Mouse (Mus musculus): Measurements from ENCODE around the gene Nuf2. TPM values are rescaled to one million over a fixed set of nuclear protein-coding genes. Genes with fewer than 3 reads are reported as not detected.

Nuf2 gene
- polyA plus RNA-seq, 1 experiment from 2014 or later, result 6.2 TPM

DNA sequence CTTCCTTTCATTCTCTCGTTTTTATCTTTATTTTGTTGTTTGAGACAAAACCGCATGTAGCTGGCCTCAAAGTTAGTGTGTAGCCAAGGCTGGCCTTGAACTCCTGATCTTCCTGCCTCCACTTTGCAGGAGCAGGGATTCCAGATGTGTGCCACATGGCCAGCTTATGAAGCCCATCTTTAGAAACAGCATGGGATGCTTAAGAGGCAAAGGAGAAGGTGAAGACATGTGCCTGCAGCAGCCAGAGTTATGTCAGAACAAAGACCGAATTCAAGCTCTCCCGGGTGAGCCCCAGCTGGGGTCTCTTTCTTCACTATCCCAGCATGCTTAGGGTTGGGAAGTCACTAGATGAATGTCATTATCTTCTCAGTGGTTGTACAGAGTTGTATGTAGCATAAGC lies 46.7 kb downstream of the Nuf2 start:
- no peak overlapping the region for H3K9ac ChIP-seq (replicated peaks; ENCODE audit: low read depth, low read length)
- H3K4me1 ChIP-seq (ENCODE audit: control insufficient read depth, insufficient read depth, low read length), result no peaks in the 10 kb centered on the region; the same call in 1 of the 2 replicates
- no peak overlapping the region for H3K4me2 ChIP-seq (ENCODE audit: low read depth, low read length)
- H3K4me3 ChIP-seq (ENCODE audit: low read depth, low read length), result no peak overlapping the region
- H3K36me3 ChIP-seq (ENCODE audit: control insufficient read depth, insufficient read depth, low read length), result no peaks in the 10 kb centered on the region
- H3K27ac ChIP-seq (ENCODE audit: low read depth, low read length), result no peak overlapping the region
- no peak for ATAC-seq (ENCODE audit: low read depth)
- no peaks in the 10 kb centered on the region for H3K9me3 ChIP-seq (ENCODE audit: control insufficient read depth, low read length)
- WGBS, result 69% methylated on average over 4 of the region's 4 CpGs
- H3K27me3 ChIP-seq (ENCODE audit: control insufficient read depth, insufficient read depth, low read length), result no peaks in the 10 kb centered on the region

DNA sequence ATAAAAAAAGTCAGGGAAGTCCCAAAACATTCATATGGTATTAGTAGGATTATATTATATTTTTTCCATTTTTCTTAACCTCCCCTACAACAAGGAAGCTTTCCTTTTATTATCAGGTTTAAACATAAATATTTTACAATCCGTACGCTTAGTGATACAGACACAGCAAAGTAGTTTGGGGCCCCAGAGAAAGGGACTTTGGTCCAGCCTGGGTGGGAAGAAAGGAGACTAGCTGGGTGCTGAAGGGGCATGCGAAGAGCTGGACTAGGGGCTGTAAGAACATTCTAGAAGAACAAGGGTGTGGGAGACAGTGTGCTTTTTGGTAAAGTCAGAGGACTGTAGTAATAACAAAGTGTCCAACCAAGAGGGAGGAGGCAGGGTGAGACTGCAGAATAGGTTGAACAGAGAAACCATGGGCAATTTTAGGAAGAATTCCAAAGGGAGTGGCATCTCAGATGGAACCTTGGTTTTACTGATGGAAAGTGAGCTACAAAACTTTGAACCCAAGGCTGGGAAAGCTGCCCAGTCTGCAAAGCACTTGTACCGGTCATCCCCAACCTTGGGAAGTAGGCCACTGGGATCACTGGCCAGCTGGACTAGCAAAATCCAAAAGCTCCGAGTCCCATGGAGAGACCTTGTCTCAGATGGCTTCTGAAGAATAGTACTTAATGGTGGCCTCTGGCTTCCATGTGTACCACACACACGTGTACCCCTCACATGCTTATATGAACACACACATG lies 48.5 kb downstream of the Nuf2 start:
- H3K4me2 ChIP-seq (ENCODE audit: low read depth, low read length), result no peak overlapping the region
- no peak overlapping the region for H3K27ac ChIP-seq (ENCODE audit: low read depth, low read length)

DNA sequence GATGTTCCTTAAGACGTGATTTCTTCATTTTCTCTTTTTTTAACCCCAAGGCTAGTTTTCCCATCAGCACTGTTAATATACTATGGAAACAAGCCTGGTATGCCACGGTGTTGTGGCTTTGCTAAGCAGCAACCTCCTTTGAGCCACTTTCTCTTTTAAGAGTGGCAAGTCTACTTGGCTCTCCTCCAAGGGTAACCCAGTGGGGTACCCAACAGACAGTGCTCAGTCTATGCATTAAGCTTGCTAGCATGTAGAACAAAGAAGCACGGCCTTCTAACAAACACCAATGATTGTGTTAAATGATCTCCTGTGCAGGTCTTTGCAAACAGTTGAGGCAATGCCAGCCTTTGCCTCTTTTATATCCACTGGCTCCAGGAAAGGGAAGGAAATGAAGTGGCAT lies 60.1 kb downstream of the Nuf2 start:
- Histone ChIP-seq H3K27me3 (ENCODE audit: control insufficient read depth, insufficient read depth, low read length) (no peaks in the 10 kb centered on the region), H3K27ac (ENCODE audit: low read depth, low read length) (0 out of 2 replicates have a peak overlapping the region, but pooled peaks have one; percentile 16), H3K36me3 (ENCODE audit: control insufficient read depth, insufficient read depth, low read length) (no peaks in the 10 kb centered on the region), H3K9ac (replicated peaks; ENCODE audit: low read depth, low read length) (no peak overlapping the region), H3K9me3 (ENCODE audit: control insufficient read depth, low read length) (no peaks in the 10 kb centered on the region), H3K4me2 (ENCODE audit: low read depth, low read length) (no peak overlapping the region), H3K4me3 (ENCODE audit: low read depth, low read length) (no peak overlapping the region), H3K4me1 (ENCODE audit: control insufficient read depth, insufficient read depth, low read length) (no peaks in the 10 kb centered on the region)
- peak; percentile 31; the same call in 1 of the 2 replicates for ATAC-seq (ENCODE audit: low read depth)
- 45% methylated on average over 3 of the region's 3 CpGs for WGBS

More for the DNA sequence above, 48.5 kb downstream of the Nuf2 start:
- no peak for ATAC-seq (ENCODE audit: low read depth)
- Histone ChIP-seq H3K4me1 (ENCODE audit: control insufficient read depth, insufficient read depth, low read length) (no peaks in the 10 kb centered on the region; the same call in 1 of the 2 replicates), H3K36me3 (ENCODE audit: control insufficient read depth, insufficient read depth, low read length) (no peaks in the 10 kb centered on the region), H3K4me3 (ENCODE audit: low read depth, low read length) (no peak overlapping the region), H3K9me3 (ENCODE audit: control insufficient read depth, low read length) (no peaks in the 10 kb centered on the region), H3K9ac (replicated peaks; ENCODE audit: low read depth, low read length) (no peak overlapping the region), H3K27me3 (ENCODE audit: control insufficient read depth, insufficient read depth, low read length) (no peaks in the 10 kb centered on the region)
- WGBS, result 93% methylated on average over 6 of the region's 6 CpGs

DNA sequence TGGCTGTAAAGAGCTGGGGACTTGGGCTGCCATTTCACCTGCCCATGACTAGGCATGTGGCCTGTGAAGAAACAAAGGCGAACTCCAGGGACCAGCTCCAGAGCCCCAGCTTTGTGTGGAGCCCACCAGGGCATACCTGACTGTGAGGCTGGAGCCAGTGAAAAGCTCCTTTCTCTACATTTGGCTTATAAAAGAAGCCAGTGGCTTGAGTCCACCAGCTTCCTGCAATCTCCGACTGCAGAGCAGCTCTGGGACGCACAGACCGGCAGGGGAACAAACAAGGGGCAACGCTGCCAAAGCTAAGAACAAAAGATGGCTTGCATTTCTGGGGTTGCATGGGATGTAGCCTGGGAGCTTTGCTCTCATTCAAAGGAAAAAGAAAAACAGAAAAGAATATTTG lies 63.5 kb downstream of the Nuf2 start:
- no peak for ATAC-seq (ENCODE audit: low read depth)
- H3K4me2 ChIP-seq (ENCODE audit: low read depth, low read length), result no peak overlapping the region
- H3K4me1 ChIP-seq (ENCODE audit: control insufficient read depth, insufficient read depth, low read length), result no peaks in the 10 kb centered on the region
- 62% methylated on average over 5 of the region's 5 CpGs for WGBS
- H3K36me3 ChIP-seq (ENCODE audit: control insufficient read depth, insufficient read depth, low read length), result no peaks in the 10 kb centered on the region
- no peaks in the 10 kb centered on the region for H3K9me3 ChIP-seq (ENCODE audit: control insufficient read depth, low read length)
- H3K27me3 ChIP-seq (ENCODE audit: control insufficient read depth, insufficient read depth, low read length), result no peaks in the 10 kb centered on the region
- no peak overlapping the region for H3K9ac ChIP-seq (replicated peaks; ENCODE audit: low read depth, low read length)
- no peak overlapping the region for H3K4me3 ChIP-seq (ENCODE audit: low read depth, low read length)
- no peak overlapping the region for H3K27ac ChIP-seq (ENCODE audit: low read depth, low read length)

DNA sequence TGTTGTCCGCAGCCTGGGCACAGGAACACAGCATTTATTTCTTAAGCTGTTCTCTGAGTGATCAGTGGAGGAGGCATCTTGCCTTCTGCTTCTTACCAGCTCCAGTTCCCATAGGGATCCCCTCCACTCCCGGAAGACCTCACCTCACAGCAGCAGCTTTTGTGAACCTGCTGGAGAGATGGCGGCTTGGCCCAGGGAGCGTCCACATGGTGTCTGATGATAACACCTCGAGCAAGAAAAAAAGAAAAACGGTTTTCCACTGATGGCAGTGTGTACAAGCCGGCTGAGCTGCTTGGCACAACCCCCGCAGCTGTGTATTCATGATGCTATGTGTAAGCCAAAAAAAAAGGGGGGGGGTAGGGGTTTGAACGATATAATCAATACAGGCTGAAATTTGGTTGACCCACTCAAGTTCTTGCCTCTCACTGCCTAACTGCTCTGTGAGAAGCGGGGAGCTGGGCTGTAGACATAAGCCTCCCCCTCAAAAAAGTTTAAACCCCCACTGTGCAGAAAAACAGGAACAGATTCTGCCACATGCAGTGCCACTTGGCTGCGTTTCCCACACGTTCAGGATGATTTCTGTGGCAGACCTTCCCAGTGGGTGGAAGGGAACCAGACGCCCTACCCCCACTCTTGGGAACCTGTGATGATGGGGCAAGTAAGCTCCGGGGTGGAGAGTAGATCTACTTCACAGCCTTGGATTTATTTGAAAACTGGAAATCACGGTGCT lies 68.7 kb downstream of the Nuf2 start:
- peak; percentile 33; the same call in 1 of the 2 replicates for ATAC-seq (ENCODE audit: low read depth)
- Histone ChIP-seq H3K4me3 (ENCODE audit: low read depth, low read length) (no peak overlapping the region), H3K4me1 (ENCODE audit: control insufficient read depth, insufficient read depth, low read length) (no peaks in the 10 kb centered on the region), H3K36me3 (ENCODE audit: control insufficient read depth, insufficient read depth, low read length) (no peaks in the 10 kb centered on the region), H3K9me3 (ENCODE audit: control insufficient read depth, low read length) (no peaks in the 10 kb centered on the region), H3K27me3 (ENCODE audit: control insufficient read depth, insufficient read depth, low read length) (no peaks in the 10 kb centered on the region), H3K4me2 (ENCODE audit: low read depth, low read length) (no peak overlapping the region), H3K27ac (ENCODE audit: low read depth, low read length) (no peak overlapping the region), H3K9ac (replicated peaks; ENCODE audit: low read depth, low read length) (no peak overlapping the region)
- 66% methylated on average over 15 of the region's 15 CpGs for WGBS

DNA sequence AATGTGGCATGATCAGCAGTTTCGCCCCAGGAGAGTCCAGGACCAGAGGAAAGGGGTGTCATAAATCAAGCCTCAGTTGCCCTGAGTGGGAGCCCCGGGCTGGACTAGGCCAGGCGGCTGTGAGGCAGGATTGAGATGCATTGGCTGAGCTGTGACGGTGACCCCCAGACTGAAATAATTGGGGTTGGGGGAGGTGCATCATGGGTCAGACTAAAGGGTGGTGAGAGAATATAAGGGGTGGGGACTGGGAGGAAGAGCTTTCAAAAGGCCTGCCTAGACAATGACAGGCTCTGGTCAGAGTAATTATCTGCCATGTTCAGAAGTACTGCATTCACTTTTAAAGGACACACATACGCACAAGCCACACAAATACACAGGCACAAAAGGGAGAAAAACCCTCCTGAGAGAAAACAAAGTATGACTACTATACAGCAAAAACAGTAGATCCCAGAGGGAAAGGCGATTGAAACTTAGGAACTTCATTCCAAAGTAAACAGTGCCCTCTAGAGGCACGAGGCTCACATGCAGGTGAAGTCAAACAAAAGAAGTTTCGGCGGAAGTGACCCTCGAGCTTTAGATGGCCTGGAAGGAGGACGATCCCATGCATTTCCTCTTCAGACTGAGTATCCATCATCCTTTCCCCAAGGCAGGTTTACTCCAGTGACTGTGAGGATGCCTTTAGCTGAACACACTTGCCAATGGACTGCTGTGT lies 72.0 kb downstream of the Nuf2 start:
- 4% methylated on average over 11 of the region's 11 CpGs for WGBS
- H3K9me3 ChIP-seq (ENCODE audit: control insufficient read depth, low read length), result no peaks in the 10 kb centered on the region
- H3K27ac ChIP-seq (ENCODE audit: low read depth, low read length), result no peak overlapping the region
- no peak overlapping the region for H3K9ac ChIP-seq (replicated peaks; ENCODE audit: low read depth, low read length)
- H3K27me3 ChIP-seq (ENCODE audit: control insufficient read depth, insufficient read depth, low read length), result no peaks in the 10 kb centered on the region
- no peaks in the 10 kb centered on the region for H3K36me3 ChIP-seq (ENCODE audit: control insufficient read depth, insufficient read depth, low read length)
- no peak overlapping the region for H3K4me3 ChIP-seq (ENCODE audit: low read depth, low read length)
- peak overlapping the region; percentile 31; the same call in 1 of the 2 replicates for H3K4me2 ChIP-seq (ENCODE audit: low read depth, low read length)
- H3K4me1 ChIP-seq (ENCODE audit: control insufficient read depth, insufficient read depth, low read length), result no peaks in the 10 kb centered on the region
- peak; percentile 69 for ATAC-seq (ENCODE audit: low read depth)

Other genes with a start within 250 kb of the Nuf2 start
- gene Rgs5, start 124.0 kb upstream of the Nuf2 start, polyA plus RNA-seq (2014; fragmentation: Nextera tagmentation; extraction: Ambion mirVana), result 19.2 and 24.6 TPM in 2 replicates
- gene Rgs4, start 216.2 kb upstream of the Nuf2 start, polyA plus RNA-seq (2014; fragmentation: Nextera tagmentation; extraction: Ambion mirVana), result 83.9 and 109 TPM in 2 replicates

Measured in neural tube, embryonic 14.5 days (tissue).